Mouse (Mus musculus): Measurements from ENCODE around the gene Oxct2b.

DNA sequence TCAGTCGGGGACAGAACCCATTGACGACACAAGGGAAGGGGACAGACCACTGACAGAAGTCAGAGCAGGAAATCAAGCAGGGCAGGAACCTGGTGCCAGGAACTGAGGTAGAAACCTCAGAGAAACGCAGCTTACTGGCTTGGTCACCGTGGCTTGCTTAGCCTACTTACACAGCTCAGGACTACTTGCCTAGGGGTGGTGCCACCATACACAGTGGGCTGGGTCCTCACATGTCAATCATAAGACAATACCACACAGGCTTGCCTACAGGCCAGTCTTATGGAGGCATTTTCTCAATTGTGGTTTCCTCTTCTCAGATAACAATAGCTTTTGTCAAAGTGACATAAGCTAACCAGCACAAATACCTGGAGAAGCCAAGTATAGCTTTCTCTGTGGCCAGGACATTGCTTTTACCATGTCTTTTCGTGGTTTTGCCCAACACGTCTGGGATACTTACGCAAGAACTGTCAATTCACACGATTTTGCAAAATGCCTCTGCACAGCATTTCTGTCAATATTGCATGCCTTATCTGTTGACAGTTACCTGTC, 3.8 kb upstream of the Oxct2b start:
- TF ChIP-seq GATA1 (IDR thresholded peaks at IDR 0.05; ENCODE audit: borderline replicate concordance, low read length) (no peak), CTCF (IDR thresholded peaks at IDR 0.05; ENCODE audit: low read depth, low read length) (no peak), TAL1 (conservative IDR thresholded peaks at IDR 0.05; ENCODE audit: low read depth, low read length) (no peak), POLR2AphosphoS5 (IDR thresholded peaks at IDR 0.05; ENCODE audit: insufficient replicate concordance, low read depth, low read length) (no peak)
